Mouse (Mus musculus) heart, embryonic 12.5 days (tissue): ENCODE data around the gene Rpl13a. TPM values are rescaled to one million over a fixed set of nuclear protein-coding genes. Genes with fewer than 3 reads are reported as not detected.
"Not testable (repeated sequence)": the region's sequence is repeated elsewhere in the genome, so short reads cannot be mapped to it uniquely, and the experiment has no call there.

ENCODE experiments used
- ATAC-seq: fragments of 200-750 bp; cut with Nextera tagmentation; 2 replicates; pipeline ENCODE4 v1.8.0; 2017; ENCODE audit warnings: moderate TSS enrichment, moderate library complexity; ENCODE audit not compliant: insufficient number of reproducible peaks, low FRiP score
- H3K27ac ChIP-seq: fragments of 300-500 bp; sonication (generic); 2 replicates; pipeline ENCODE4 v1.5.1; 2016; ENCODE audit warnings: mild to moderate bottlenecking, moderate library complexity; ENCODE audit not compliant: poor library complexity, severe bottlenecking
- H3K27me3 ChIP-seq: fragments of 300-500 bp; sonication (generic); replicated peaks from 2 replicates; pipeline ENCODE4 v1.6.1; 2016; ENCODE audit warnings: mild to moderate bottlenecking, moderate library complexity
- H3K36me3 ChIP-seq: fragments of 300-500 bp; sonication (generic); 2 replicates; pipeline ENCODE4 v1.6.1; 2016; ENCODE audit warnings: mild to moderate bottlenecking, moderate library complexity
- H3K4me1 ChIP-seq: fragments of 300-500 bp; sonication (generic); replicated peaks from 2 replicates; pipeline ENCODE4 v1.6.1; 2016; ENCODE audit warnings: mild to moderate bottlenecking
- H3K4me2 ChIP-seq: fragments of 300-500 bp; sonication (generic); 2 replicates; pipeline ENCODE4 v1.6.1; 2016; ENCODE audit warnings: mild to moderate bottlenecking, moderate library complexity
- H3K4me3 ChIP-seq: fragments of 300-500 bp; sonication (generic); 2 replicates; pipeline ENCODE4 v1.5.1; 2016; ENCODE audit warnings: mild to moderate bottlenecking
- H3K9ac ChIP-seq: fragments of 300-500 bp; sonication (generic); 2 replicates; pipeline ENCODE4 v1.6.1; 2016; ENCODE audit warnings: mild to moderate bottlenecking, moderate library complexity
- H3K9me3 ChIP-seq: fragments of 300-500 bp; sonication (generic); replicated peaks from 2 replicates; pipeline ENCODE4 v1.6.1; 2016; ENCODE audit warnings: mild to moderate bottlenecking, moderate library complexity
- WGBS: fragments of 180-500 bp; shearing (Covaris S2); methylation state at CpG from one replicate; pipeline ENCODE4 v1.1.7; 2016; 5-methylcytosine and 5-hydroxymethylcytosine counted together
- polyA plus RNA-seq: library from polyadenylated mRNA; unstranded; fragments of >200 nt; fragmentation: Nextera tagmentation; extraction: Ambion mirVana; gene quantifications from 2 replicates; pipeline ENCODE4 v1.2.1, GENCODE M21; 2016

Rpl13a gene
- polyA plus RNA-seq, 1 experiment from 2014 or later = 868 TPM

GRCm38 (mm10) chr7:45111940-45112339, 16.6 kb downstream of the Rpl13a start:
- H3K4me3 ChIP-seq = no peak overlapping the region
- no peaks in the 10 kb centered on the region for H3K27me3 ChIP-seq
- WGBS = 62% methylated on average over 2 of the region's 2 CpGs
- H3K4me2 ChIP-seq = no peak overlapping the region
- H3K9ac ChIP-seq = no peak overlapping the region
- no peaks in the 10 kb centered on the region for H3K36me3 ChIP-seq
- no peak for ATAC-seq
- H3K4me1 ChIP-seq = peaks cover 22% of the 10 kb centered on the region
- H3K9me3 ChIP-seq = no peaks in the 10 kb centered on the region
- no peak overlapping the region for H3K27ac ChIP-seq

- H3K27ac ChIP-seq, H3K36me3 ChIP-seq, H3K4me2 ChIP-seq, H3K9me3 ChIP-seq, H3K27me3 ChIP-seq, H3K4me3 ChIP-seq, ATAC-seq, H3K9ac ChIP-seq: not testable (repeated sequence)
- peaks cover 15% of the 10 kb centered on the region for H3K4me1 ChIP-seq
- 90% methylated on average over 4 of the region's 4 CpGs for WGBS
These were observed 18.5 kb downstream of the Rpl13a start for GRCm38 (mm10) chr7:45110089-45110488.

GRCm38 (mm10) chr7:45107052-45107645, 21.4 kb downstream of the Rpl13a start:
- no peak for ATAC-seq
- no peak overlapping the region for H3K4me3 ChIP-seq
- H3K27ac ChIP-seq = no peak overlapping the region
- no peak overlapping the region for H3K9ac ChIP-seq
- H3K27me3 ChIP-seq = no peaks in the 10 kb centered on the region
- no peaks in the 10 kb centered on the region for H3K36me3 ChIP-seq
- 43% methylated on average over 5 of the region's 5 CpGs for WGBS
- H3K4me2 ChIP-seq = no peak overlapping the region
- H3K9me3 ChIP-seq = no peaks in the 10 kb centered on the region
- H3K4me1 ChIP-seq = peaks cover 20% of the 10 kb centered on the region

GRCm38 (mm10) chr7:45106441-45106840, 22.1 kb downstream of the Rpl13a start:
- Histone ChIP-seq H3K36me3 (no peaks in the 10 kb centered on the region), H3K4me2 (no peak overlapping the region), H3K4me3 (no peak overlapping the region), H3K9ac (no peak overlapping the region), H3K9me3 (no peaks in the 10 kb centered on the region), H3K4me1 (peaks cover 20% of the 10 kb centered on the region), H3K27me3 (no peaks in the 10 kb centered on the region), H3K27ac (no peak overlapping the region)
- no peak for ATAC-seq
- WGBS = 62% methylated on average over 6 of the region's 6 CpGs

GRCm38 (mm10) chr7:45105491-45105890, 23.1 kb downstream of the Rpl13a start:
- 79% methylated on average over 8 of the region's 8 CpGs for WGBS
- Histone ChIP-seq H3K4me2 (no peak overlapping the region), H3K36me3 (no peaks in the 10 kb centered on the region), H3K27ac (no peak overlapping the region), H3K4me1 (peaks cover 20% of the 10 kb centered on the region), H3K27me3 (no peaks in the 10 kb centered on the region), H3K9me3 (no peaks in the 10 kb centered on the region), H3K4me3 (no peak overlapping the region), H3K9ac (no peak overlapping the region)
- ATAC-seq = no peak

- no peaks in the 10 kb centered on the region for H3K36me3 ChIP-seq
- H3K9me3 ChIP-seq = no peaks in the 10 kb centered on the region
- H3K27me3 ChIP-seq = no peaks in the 10 kb centered on the region
- H3K4me3 ChIP-seq = no peak overlapping the region
- H3K27ac ChIP-seq = no peak overlapping the region
- ATAC-seq = no peak
- peaks cover 20% of the 10 kb centered on the region for H3K4me1 ChIP-seq
- 73% methylated on average over 5 of the region's 5 CpGs for WGBS
- no peak overlapping the region for H3K4me2 ChIP-seq
- no peak overlapping the region for H3K9ac ChIP-seq
These were observed 23.6 kb downstream of the Rpl13a start for GRCm38 (mm10) chr7:45104941-45105340.

- Histone ChIP-seq H3K27me3 (no peaks in the 10 kb centered on the region), H3K36me3 (no peaks in the 10 kb centered on the region), H3K4me3 (peak within 1 kb of the TSS; percentile 32), H3K4me1 (peaks cover 20% of the 10 kb centered on the region), H3K4me2 (peak within 1 kb of the TSS; percentile 57), H3K9me3 (no peaks in the 10 kb centered on the region), H3K27ac (peak within 1 kb of the TSS; percentile 81), H3K9ac (peak within 1 kb of the TSS; percentile 66)
- ATAC-seq = peak; percentile 81
- 42% methylated on average over 7 of the region's 7 CpGs for WGBS
These were observed 24.8 kb downstream of the Rpl13a start, which contains the start of gene Fcgrt for GRCm38 (mm10) chr7:45103652-45104180. Gene Fcgrt (minus strand): TSS chr7:45103851.

- Histone ChIP-seq H3K4me3 (peak overlapping the region; percentile 32), H3K9ac (peak overlapping the region; percentile 66), H3K27ac (peak overlapping the region; percentile 81), H3K27me3 (no peaks in the 10 kb centered on the region), H3K4me2 (peak overlapping the region; percentile 57), H3K9me3 (no peaks in the 10 kb centered on the region), H3K4me1 (peaks cover 20% of the 10 kb centered on the region), H3K36me3 (no peaks in the 10 kb centered on the region)
- 70% methylated on average over 9 of the region's 9 CpGs for WGBS
- no peak for ATAC-seq
These were observed 25.5 kb downstream of the Rpl13a start for GRCm38 (mm10) chr7:45102940-45103585.

- 81% methylated on average over 11 of the region's 11 CpGs for WGBS
- peaks cover 23% of the 10 kb centered on the region for H3K4me1 ChIP-seq
- peak overlapping the region; percentile 32; the same call in 1 of the 2 replicates for H3K4me3 ChIP-seq
- no peaks in the 10 kb centered on the region for H3K27me3 ChIP-seq
- no peak overlapping the region for H3K27ac ChIP-seq
- 0 out of 2 replicates have a peak overlapping the region, but pooled peaks have one; percentile 13 for H3K9ac ChIP-seq
- H3K9me3 ChIP-seq = no peaks in the 10 kb centered on the region
- no peaks in the 10 kb centered on the region for H3K36me3 ChIP-seq
- no peak for ATAC-seq
- peak overlapping the region; percentile 57 for H3K4me2 ChIP-seq
These were observed 26.1 kb downstream of the Rpl13a start for GRCm38 (mm10) chr7:45102441-45102840.

- H3K9me3 ChIP-seq = no peaks in the 10 kb centered on the region
- no peak for ATAC-seq
- no peak overlapping the region for H3K4me2 ChIP-seq
- peaks cover 3% of the 10 kb centered on the region; the same call in 1 of the 2 replicates for H3K36me3 ChIP-seq
- 90% methylated on average over 6 of the region's 6 CpGs for WGBS
- H3K4me1 ChIP-seq = peaks cover 27% of the 10 kb centered on the region
- H3K27ac ChIP-seq = no peak overlapping the region
- H3K27me3 ChIP-seq = no peaks in the 10 kb centered on the region
- no peak overlapping the region for H3K9ac ChIP-seq
- no peak overlapping the region for H3K4me3 ChIP-seq
These were observed 28.5 kb downstream of the Rpl13a start for GRCm38 (mm10) chr7:45100046-45100445.

- peaks cover 3% of the 10 kb centered on the region; the same call in 1 of the 2 replicates for H3K36me3 ChIP-seq
- no peak for ATAC-seq
- no peak overlapping the region for H3K27ac ChIP-seq
- H3K4me3 ChIP-seq = no peak overlapping the region
- 84% methylated on average over 8 of the region's 8 CpGs for WGBS
- H3K4me2 ChIP-seq = no peak overlapping the region
- H3K9ac ChIP-seq = no peak overlapping the region
- no peaks in the 10 kb centered on the region for H3K9me3 ChIP-seq
- peaks cover 20% of the 10 kb centered on the region for H3K4me1 ChIP-seq
- no peaks in the 10 kb centered on the region for H3K27me3 ChIP-seq
These were observed 29.9 kb downstream of the Rpl13a start for GRCm38 (mm10) chr7:45098541-45099240.
